Mouse (Mus musculus) gastrocnemius, postnatal 10 days (tissue): ENCODE measurements at regions not wholly inside any gene's neighbourhood (a gene's known extent, or its start where the extent isn't known, plus 50 kb on each side); places are given as distances from the start of the nearest gene placed in this dataset.
"Not testable (repeated sequence)": the region's sequence is repeated elsewhere in the genome, so short reads cannot be mapped to it uniquely, and the experiment has no call there.

ENCODE experiments used
- DNase-seq: peaks from one replicate; pipeline ENCODE4 v3.0.0; 2021; ENCODE audit warnings: mixed read lengths

GRCm38 (mm10) chr3:83416536-83416935, 288.8 kb downstream of the Dchs2 start:
- DNase-seq = peak; percentile 30

DNA sequence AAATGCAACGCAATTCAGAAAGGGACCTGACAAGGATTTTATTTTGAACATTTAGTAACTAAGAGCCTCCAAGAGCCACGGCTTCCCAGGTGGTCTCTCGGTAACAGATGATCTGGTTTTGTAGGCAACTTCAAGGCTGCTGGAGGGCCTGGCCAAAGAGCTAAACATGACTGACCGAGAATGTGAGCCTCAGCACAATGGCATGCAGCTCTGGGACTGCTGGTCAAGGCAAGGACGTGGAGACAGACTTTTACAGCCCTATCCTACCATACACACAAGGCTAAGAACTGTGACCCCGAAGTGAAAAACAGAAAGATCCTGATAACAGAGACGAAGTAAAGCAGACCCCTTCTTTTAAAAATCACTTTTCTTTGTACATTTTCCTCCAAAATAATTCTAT, 296.5 kb downstream of the Dchs2 start:
- DNase-seq = no peak

DNA sequence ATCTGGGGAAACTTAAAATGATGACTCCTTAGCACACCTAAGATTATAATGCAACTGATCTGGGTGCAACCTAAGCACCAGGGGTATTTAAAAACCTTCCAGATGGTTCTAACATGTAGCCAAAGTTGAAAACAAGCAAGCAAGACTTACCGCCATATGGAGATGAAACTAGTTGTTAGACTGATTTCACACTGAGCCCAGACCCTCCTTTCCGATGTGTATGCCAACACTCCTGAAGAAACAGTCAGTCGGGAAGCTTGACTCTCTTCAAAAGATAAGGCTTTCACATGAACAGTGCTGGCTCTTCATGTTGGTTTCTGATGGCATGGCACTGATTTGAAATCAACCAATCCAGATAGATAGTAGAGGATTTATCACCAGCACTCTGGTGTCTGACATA, 301.6 kb downstream of the Dchs2 start:
- DNase-seq = no peak

DNA sequence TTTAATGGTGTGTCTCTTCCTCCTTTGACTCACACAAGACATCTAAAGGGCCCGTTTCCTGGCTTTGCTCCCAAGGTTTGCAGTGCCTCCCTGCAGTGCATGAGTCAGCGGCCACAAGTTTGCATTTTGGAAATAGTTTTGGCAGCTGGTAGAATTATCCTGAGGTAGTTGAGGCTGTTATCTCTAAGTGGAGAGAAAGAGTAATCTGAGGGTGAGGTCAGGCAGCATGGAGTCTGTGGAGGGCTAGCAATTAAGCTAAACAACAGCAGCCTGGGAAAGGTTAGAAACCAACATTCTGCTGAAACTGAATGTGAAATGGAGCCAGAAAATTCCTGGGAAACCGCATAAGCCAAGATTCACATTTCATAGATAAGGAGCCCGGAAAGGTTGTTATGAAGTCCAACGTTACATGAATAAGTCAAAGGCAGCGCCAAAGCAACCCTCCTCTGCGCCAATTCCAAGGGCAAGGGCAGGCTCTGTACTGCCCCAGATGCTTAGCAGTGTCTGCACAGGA, 318.5 kb downstream of the Dchs2 start:
- no peak for DNase-seq

GRCm38 (mm10) chr3:83450662-83451061, 315.5 kb upstream of the Sfrp2 start:
- no peak for DNase-seq

DNA sequence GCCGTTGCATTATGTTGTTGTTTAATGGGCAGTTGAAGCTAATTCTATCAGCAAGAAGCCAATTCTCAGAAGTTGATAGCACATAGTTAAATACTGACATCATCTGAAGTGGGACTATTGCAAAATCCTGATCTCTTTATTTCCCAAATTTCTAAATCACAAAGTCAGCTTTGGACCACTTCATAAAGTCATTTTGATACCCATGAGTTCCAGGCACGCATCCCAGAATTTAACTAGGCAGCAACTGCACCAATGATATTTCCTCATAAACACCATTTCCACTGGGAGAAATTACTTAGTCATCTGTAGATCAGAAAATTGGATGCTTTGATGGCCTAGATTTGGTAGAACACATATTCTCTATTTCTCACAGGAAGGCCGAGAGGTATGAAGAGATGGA, 314.8 kb upstream of the Sfrp2 start:
- peak; percentile 8 for DNase-seq

- DNase-seq = no peak
These were observed 312.7 kb upstream of the Sfrp2 start for GRCm38 (mm10) chr3:83453462-83453861.

DNA sequence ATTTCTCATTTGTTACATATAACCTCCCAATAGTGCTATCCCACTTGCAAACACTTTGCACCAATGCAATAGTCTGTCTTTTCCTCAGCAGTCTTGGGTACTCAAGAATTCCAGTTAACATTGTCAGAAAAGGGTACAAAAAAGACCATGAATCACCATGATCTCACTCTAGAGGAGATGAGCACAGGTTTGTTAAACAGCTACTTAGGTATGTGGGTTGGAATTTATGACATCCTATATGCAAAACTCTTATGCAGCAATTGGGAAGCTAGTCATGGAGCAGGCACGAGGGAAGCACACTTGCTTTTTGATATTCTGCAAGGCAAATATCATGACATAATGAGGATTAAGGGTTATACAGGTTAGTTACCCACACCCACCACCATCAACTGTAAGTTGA, 307.7 kb upstream of the Sfrp2 start:
- DNase-seq = no peak

GRCm38 (mm10) chr3:83479251-83479650, 286.9 kb upstream of the Sfrp2 start:
- no peak for DNase-seq

- DNase-seq = no peak
These were observed 285.9 kb upstream of the Sfrp2 start for GRCm38 (mm10) chr3:83480176-83480575.

GRCm38 (mm10) chr3:83486192-83486716, 279.9 kb upstream of the Sfrp2 start:
- no peak for DNase-seq

DNA sequence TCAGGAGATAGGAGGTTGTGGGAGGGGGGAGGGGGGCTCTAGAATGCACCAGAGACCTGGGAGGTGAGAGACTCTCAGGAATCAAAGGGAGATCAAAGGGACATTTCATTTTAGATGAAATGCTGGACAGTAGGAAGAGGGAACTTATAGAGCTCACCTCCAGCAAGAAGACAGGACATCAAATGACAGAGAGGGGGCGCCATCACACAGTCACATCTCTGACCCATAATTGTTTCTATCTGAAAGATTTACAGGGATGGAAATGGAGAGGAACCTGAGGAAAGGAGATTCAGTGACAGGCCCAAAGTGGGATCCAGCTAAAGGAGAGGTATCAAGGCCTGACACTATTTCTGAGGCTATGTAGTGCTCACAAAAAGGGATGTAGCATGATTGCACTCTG, 270.5 kb upstream of the Sfrp2 start:
- DNase-seq = peak; percentile 31

DNA sequence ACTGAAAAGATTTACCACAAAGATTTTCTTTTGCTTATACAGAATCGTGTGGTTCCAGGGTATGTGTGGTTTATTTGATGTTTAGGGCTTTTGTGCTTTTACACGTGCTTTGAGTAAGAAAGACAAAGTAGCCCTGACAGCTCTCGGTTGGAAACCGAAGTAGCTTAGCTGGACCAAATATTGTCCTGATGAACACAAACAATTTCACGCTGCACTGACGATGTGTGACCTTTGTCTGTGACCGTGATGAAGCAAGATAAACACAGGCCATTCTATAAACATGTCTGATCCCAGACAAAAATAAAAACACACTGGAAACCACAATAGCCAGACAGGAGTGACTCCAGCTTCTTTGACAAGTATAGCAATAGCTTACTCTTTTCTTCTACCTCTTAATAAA, 262.2 kb upstream of the Sfrp2 start:
- DNase-seq = no peak

- DNase-seq = no peak
These were observed 249.5 kb upstream of the Sfrp2 start for GRCm38 (mm10) chr3:83516614-83517013.

- DNase-seq = peak; percentile 18
These were observed 248.0 kb upstream of the Sfrp2 start for GRCm38 (mm10) chr3:83517914-83518635.

- DNase-seq = no peak
These were observed 235.8 kb upstream of the Sfrp2 start for GRCm38 (mm10) chr3:83530243-83530847.

DNA sequence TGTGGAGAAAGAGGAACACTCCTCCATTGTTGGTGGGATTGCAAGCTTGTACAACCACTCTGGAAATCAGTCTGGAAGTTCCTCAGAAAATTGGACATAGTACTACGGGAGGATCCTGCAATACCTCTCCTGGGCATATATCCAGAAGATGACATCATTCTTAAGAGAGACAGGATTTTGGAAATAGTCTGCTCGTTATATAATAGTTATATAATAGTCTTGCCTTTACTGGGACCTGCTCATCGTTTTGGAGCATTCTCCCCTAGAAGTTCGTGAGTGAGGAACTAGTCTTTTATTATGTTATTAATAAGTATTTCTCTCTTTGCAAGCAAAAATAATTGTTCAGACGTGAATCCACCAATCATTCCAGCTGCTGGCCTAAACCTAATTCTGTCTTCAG, 229.5 kb upstream of the Sfrp2 start:
- DNase-seq = not testable (repeated sequence)

DNA sequence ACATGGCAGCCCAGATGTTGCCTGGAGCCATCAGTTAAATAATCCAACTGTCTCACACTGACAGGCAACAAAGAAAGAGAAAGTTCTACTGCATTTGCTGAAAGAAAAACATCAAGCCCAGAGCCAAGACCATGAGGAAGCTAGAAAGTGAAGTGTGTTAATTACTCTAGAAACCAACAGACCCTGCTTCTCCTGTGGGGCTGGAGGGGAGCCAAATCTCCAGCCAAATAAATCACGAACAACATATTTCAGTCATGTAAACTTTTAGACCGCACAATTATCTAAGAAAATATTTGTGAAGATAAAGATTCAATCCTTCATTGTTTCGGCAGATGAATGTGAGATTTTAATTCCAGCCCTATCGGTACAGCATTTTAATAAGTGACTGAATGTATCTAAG, 228.9 kb upstream of the Sfrp2 start:
- DNase-seq = no peak

DNA sequence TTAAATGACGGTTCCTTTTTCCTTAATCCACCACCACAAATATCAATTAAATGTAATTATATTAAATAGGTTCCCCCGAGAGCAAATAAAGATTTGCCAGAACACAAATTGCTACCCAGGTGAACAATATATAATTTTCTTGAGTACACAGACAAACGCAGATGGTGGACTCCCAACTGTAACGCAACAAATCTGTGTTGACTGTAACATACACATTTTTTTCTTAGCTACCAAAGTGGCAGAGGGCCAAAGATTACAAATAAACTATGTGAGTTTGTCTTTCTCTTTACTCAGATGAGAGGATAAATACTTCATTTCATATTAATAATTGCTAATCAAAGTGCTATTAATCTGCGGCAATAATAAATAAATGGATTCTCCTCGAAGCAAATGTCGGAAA, 228.4 kb upstream of the Sfrp2 start:
- no peak for DNase-seq

DNA sequence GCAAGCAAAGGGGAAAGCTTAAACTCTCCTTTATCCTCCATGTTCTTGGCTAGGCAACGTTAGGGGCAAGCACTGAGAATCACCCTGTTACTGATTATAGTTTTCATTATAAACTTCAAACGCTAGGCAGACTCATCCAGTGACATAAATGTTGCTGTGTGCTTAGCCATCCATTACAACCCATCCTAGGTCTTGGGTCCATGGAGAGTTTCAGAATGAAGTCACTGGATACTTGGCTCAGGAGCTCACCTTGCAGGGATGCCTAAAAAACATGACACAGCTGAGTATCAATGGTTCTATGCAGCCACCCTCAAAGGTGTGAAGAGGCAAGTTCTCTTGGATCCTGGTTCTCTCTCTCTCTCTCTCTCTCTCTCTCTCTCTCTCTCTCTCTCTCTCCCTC, 227.2 kb upstream of the Sfrp2 start:
- DNase-seq = no peak

DNA sequence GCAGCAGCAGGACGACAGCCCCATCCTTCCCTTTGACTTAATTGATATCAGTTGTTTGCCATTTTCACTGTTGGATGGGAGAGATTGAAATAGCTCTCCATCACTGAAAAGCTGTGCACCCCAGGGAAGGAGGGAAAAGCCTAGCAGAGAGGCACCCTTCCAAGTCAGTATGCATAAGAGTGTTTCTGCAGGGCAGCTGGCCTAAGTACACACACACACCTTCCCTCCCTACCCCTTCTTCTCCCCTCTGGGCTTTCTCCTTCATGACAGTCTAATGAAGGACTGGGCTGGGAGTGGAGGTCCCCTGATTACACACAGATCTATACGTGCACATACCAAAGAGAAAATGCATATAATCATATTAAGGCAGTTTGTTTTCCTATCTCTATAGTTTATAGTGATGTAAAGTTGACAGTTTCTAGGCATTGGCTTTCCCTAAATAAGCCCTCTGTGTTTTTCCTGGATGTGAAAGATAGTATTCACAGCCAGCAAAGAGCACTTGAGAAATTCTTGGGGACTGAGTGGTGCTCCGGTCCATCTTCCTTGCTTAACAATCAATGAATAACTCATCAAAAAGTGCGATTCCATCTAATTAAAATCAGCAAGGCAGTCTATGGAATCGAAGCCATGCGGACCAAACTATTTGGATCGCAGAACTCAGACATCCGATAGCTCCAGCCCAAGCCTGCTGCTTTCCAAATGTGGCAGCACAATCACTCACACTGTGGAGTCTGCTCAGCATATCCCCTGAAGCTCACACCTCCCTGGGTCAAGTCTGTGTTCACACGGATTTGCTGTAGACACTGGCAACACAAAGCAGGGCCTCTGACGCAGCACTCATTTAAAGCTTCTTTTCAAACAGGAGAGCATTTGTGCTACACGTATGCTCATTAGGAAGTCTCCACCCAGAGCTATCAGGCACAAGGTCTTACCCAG, 224.9 kb upstream of the Sfrp2 start:
- DNase-seq = no peak

GRCm38 (mm10) chr3:83552516-83553139, 213.5 kb upstream of the Sfrp2 start:
- DNase-seq = no peak
